Mouse (Mus musculus) neural tube, embryonic 12.5 days (tissue): ENCODE results near the gene Pdzd2. TPM values are rescaled to one million over a fixed set of nuclear protein-coding genes. Genes with fewer than 3 reads are reported as not detected.

Experiments
- ATAC-seq: fragments of 200-750 bp; cut with Nextera tagmentation; 2 replicates; pipeline ENCODE4 v1.8.0; 2017; ENCODE audit warnings: low read depth, mild to moderate bottlenecking, moderate TSS enrichment, moderate library complexity; ENCODE audit not compliant: low FRiP score
- H3K27ac ChIP-seq: fragments of 300-500 bp; sonication (generic); 2 replicates; pipeline ENCODE4 v1.5.1; 2016
- H3K27me3 ChIP-seq: fragments of 300-500 bp; sonication (generic); replicated peaks from 2 replicates; pipeline ENCODE4 v1.6.1; 2016; ENCODE audit warnings: mild to moderate bottlenecking
- H3K36me3 ChIP-seq: fragments of 300-500 bp; sonication (generic); 2 replicates; pipeline ENCODE4 v1.6.1; 2016; ENCODE audit warnings: mild to moderate bottlenecking
- H3K4me1 ChIP-seq: fragments of 300-500 bp; sonication (generic); 2 replicates; pipeline ENCODE4 v1.6.1; 2016
- H3K4me2 ChIP-seq: fragments of 300-500 bp; sonication (generic); replicated peaks from 2 replicates; pipeline ENCODE4 v1.6.1; 2016; ENCODE audit warnings: mild to moderate bottlenecking
- H3K4me3 ChIP-seq: fragments of 300-500 bp; sonication (generic); 2 replicates; pipeline ENCODE4 v1.5.1; 2016
- H3K9ac ChIP-seq: fragments of 300-500 bp; sonication (generic); 2 replicates; pipeline ENCODE4 v1.6.1; 2016; ENCODE audit warnings: mild to moderate bottlenecking
- H3K9me3 ChIP-seq: fragments of 300-500 bp; sonication (generic); 2 replicates; pipeline ENCODE4 v1.6.1; 2016; ENCODE audit warnings: mild to moderate bottlenecking
- WGBS: fragments of 180-500 bp; shearing (Covaris S2); methylation state at CpG from one replicate; pipeline ENCODE4 v1.1.7; 2016; 5-methylcytosine and 5-hydroxymethylcytosine counted together
- polyA plus RNA-seq: library from polyadenylated mRNA; unstranded; fragments of >200 nt; fragmentation: Nextera tagmentation; extraction: Ambion mirVana; gene quantifications from 2 replicates; pipeline ENCODE4 v1.2.1, GENCODE M21; 2016

The Pdzd2 gene
- polyA plus RNA-seq, 1 experiment from 2014 or later: 7.3 TPM

- Histone ChIP-seq H3K4me3 (no peak overlapping the region), H3K36me3 (no peaks in the 10 kb centered on the region), H3K4me1 (peaks cover 3% of the 10 kb centered on the region; the same call in 1 of the 2 replicates), H3K9ac (no peak overlapping the region), H3K9me3 (no peaks in the 10 kb centered on the region), H3K4me2 (no peak overlapping the region), H3K27ac (no peak overlapping the region), H3K27me3 (no peaks in the 10 kb centered on the region)
- no peak for ATAC-seq
- WGBS: 81% methylated on average over 7 of the region's 7 CpGs
These were observed 266.1 kb downstream of the Pdzd2 start for GRCm38 (mm10) chr15:12473596-12473995.

DNA sequence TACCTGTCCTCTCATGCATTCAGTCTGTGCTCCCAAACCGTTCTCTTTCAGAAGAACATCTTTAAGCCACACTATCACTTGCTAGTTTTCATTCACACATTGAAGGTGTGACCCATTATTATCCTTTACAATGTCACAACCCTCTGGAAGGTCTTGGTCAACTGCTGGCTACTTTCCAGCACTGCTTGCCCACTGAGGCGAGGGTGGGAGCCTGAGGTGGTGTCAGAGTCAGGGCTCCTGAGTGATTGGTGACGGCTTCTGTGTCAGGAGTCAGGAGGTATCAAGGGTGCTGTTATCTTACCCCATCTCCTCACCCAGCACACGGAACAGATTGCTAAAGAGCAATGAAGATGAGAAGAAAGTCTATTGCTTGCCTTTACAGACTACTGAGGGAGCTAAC lies 267.1 kb downstream of the Pdzd2 start:
- peaks cover 3% of the 10 kb centered on the region; the same call in 1 of the 2 replicates for H3K4me1 ChIP-seq
- H3K9ac ChIP-seq: no peak overlapping the region
- ATAC-seq: no peak
- no peak overlapping the region for H3K4me2 ChIP-seq
- no peaks in the 10 kb centered on the region for H3K36me3 ChIP-seq
- H3K27me3 ChIP-seq: no peaks in the 10 kb centered on the region
- H3K9me3 ChIP-seq: no peaks in the 10 kb centered on the region
- no peak overlapping the region for H3K4me3 ChIP-seq
- 86% methylated on average over 4 of the region's 4 CpGs for WGBS
- no peak overlapping the region for H3K27ac ChIP-seq

- peaks cover 3% of the 10 kb centered on the region; the same call in 1 of the 2 replicates for H3K4me1 ChIP-seq
- H3K36me3 ChIP-seq: no peaks in the 10 kb centered on the region
- ATAC-seq: no peak
- WGBS: 60% methylated on average over 15 of the region's 15 CpGs
- H3K27me3 ChIP-seq: no peaks in the 10 kb centered on the region
- no peak overlapping the region for H3K4me2 ChIP-seq
- no peak overlapping the region for H3K27ac ChIP-seq
- no peaks in the 10 kb centered on the region for H3K9me3 ChIP-seq
- no peak overlapping the region for H3K4me3 ChIP-seq
- H3K9ac ChIP-seq: no peak overlapping the region
These were observed 268.6 kb downstream of the Pdzd2 start for GRCm38 (mm10) chr15:12470900-12471838.

DNA sequence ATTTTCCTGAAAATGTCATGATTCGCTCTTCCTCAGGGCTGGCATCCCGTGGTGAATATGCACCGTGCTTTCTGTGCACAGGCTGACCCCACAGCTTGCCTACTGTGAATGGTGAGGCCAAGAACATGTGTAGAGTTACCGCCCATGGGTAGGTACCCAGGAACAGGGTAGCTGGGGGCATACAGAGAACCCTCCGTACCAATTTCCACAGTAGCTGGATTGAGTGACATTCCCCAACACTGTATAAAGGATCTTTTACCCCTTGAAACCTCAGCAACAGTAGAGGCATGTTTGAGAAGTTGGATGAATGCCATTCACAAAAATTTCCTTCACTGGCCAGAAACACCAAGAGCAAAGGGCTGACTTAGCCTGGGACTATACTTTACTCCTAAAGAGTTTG lies 271.1 kb downstream of the Pdzd2 start:
- no peak overlapping the region for H3K4me3 ChIP-seq
- no peaks in the 10 kb centered on the region for H3K27me3 ChIP-seq
- H3K9me3 ChIP-seq: no peaks in the 10 kb centered on the region
- WGBS: 88% methylated on average over 5 of the region's 5 CpGs
- H3K4me1 ChIP-seq: peaks cover 3% of the 10 kb centered on the region; the same call in 1 of the 2 replicates
- no peak overlapping the region for H3K27ac ChIP-seq
- no peak overlapping the region for H3K9ac ChIP-seq
- no peak overlapping the region for H3K4me2 ChIP-seq
- H3K36me3 ChIP-seq: no peaks in the 10 kb centered on the region
- ATAC-seq: no peak

DNA sequence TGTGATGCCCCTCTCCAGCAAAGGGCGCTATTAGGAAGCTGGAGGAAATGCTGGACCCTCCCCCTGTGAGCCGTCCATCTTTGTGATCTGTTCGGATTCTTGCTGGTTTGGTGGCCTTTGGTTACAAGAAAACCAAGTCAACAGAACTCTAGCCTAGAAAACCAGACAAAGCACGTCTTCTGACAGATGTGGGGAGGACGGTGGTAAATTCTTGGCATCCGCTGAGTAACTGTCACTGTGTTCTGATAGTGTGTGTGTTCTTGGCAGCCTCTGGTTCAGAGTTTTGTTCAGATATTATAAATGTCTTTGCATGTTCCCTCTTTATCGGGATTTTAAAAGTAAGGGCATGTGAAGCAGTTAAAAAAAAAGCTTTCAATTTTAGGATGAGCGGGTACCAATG lies 274.0 kb downstream of the Pdzd2 start:
- H3K27ac ChIP-seq: no peak overlapping the region
- H3K9ac ChIP-seq: no peak overlapping the region
- whole genome bisulfite sequencing: 88% methylated on average over 8 of the region's 8 CpGs
- H3K4me2 ChIP-seq: no peak overlapping the region
- H3K27me3 ChIP-seq: no peaks in the 10 kb centered on the region
- no peak overlapping the region for H3K4me3 ChIP-seq
- H3K36me3 ChIP-seq: no peaks in the 10 kb centered on the region
- no peaks in the 10 kb centered on the region for H3K9me3 ChIP-seq
- ATAC-seq: no peak
- peaks cover under 1% of the 10 kb centered on the region; the same call in 1 of the 2 replicates for H3K4me1 ChIP-seq

DNA sequence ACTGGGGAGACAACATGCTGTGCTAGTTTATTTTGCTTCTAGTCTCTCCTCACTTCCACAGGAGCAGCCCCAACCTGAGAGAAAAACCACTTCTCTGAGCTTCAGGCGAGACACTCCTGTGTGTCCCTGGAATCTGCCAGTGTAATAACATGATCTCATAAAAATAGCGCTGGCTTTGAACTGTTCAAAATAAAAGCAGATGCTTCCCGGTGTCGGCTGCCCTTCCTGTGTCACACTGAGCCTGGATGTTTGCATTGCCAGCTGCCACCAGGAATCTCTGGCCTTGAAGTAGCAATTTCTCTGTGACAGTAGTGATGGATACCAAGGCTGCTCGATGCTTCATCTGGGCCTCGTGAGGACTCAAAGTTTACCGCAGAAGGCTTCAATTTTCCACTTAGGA lies 282.9 kb downstream of the Pdzd2 start:
- H3K4me3 ChIP-seq: no peak overlapping the region
- H3K9me3 ChIP-seq: no peaks in the 10 kb centered on the region

DNA sequence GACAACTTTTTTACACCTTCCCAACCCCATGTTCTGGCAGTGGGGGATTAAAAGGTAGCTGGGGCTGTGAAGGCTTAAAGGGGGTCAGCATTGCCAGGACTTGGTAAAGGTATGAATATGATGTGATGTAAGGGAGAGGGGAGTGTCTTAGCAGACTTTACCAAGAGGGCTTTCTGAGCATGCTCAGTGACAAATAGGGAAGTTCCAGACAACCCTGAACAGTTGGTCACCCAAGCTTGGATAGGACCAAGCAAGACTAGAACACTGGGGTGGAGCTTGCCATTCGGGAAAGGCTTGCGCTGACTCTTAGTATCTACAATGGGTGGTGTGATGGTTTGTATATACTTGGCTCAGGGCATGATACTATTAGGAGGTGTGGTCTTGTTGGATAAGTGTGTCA lies 286.4 kb downstream of the Pdzd2 start:
- no peak overlapping the region for H3K4me2 ChIP-seq
- no peak overlapping the region for H3K27ac ChIP-seq
- no peak overlapping the region for H3K4me3 ChIP-seq
- peaks cover 4% of the 10 kb centered on the region; the same call in 1 of the 2 replicates for H3K4me1 ChIP-seq
- H3K9ac ChIP-seq: no peak overlapping the region
- no peaks in the 10 kb centered on the region for H3K9me3 ChIP-seq
- no peaks in the 10 kb centered on the region for H3K27me3 ChIP-seq
- H3K36me3 ChIP-seq: no peaks in the 10 kb centered on the region
- WGBS: 97% methylated on average over 2 of the region's 2 CpGs
- ATAC-seq: no peak

More for the DNA sequence above, 282.9 kb downstream of the Pdzd2 start:
- H3K4me1 ChIP-seq: peaks cover 4% of the 10 kb centered on the region; the same call in 1 of the 2 replicates
- no peak overlapping the region for H3K9ac ChIP-seq
- no peak overlapping the region for H3K27ac ChIP-seq
- WGBS: 54% methylated on average over 7 of the region's 7 CpGs
- H3K4me2 ChIP-seq: no peak overlapping the region
- no peak for ATAC-seq
- no peaks in the 10 kb centered on the region for H3K36me3 ChIP-seq
- H3K27me3 ChIP-seq: no peaks in the 10 kb centered on the region

DNA sequence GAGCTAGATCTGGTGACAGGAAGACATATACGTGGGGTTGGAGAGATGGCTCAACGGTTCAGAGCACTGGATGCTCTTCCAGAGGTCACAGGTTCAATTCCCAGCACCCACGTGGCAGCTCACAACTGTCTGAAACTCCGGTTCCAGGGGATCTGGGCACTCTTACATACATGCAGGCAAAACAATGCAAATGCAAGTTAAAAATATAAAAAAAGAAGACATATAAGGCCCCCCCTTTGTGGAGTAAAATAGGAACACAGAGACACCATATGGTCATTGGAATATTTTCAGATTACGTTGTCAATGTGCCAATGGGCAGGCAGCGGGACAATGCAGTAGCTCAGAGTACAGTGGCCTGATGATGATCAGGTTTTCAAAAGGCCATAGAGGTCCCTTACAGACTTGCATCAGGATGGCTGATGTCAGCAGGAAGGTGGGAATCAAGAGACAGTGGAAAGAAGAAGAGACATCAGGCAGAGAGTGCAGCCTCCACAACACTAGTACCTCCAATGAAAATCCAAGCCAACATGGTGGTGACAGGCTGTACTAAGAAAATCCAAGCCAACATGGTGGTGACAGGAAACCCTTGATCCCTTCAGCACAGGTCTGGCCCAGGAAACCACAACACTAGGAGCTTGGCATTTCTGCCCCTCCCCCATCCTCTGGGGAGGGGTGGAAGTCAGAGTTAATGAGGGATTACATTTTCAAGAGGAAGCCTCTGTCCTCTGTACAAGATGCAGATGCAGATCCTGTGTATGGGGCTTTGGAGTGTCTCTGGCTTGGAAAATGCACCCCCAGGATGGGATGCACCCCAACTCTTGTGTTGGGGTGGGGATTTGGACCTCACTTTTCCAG lies 287.4 kb downstream of the Pdzd2 start:
- H3K36me3 ChIP-seq: no peaks in the 10 kb centered on the region
- WGBS: 88% methylated on average over 6 of the region's 6 CpGs
- H3K4me2 ChIP-seq: no peak overlapping the region
- no peak for ATAC-seq
- no peak overlapping the region for H3K27ac ChIP-seq
- no peak overlapping the region for H3K4me3 ChIP-seq
- no peaks in the 10 kb centered on the region for H3K9me3 ChIP-seq
- peaks cover 4% of the 10 kb centered on the region; the same call in 1 of the 2 replicates for H3K4me1 ChIP-seq
- H3K27me3 ChIP-seq: no peaks in the 10 kb centered on the region
- H3K9ac ChIP-seq: no peak overlapping the region

DNA sequence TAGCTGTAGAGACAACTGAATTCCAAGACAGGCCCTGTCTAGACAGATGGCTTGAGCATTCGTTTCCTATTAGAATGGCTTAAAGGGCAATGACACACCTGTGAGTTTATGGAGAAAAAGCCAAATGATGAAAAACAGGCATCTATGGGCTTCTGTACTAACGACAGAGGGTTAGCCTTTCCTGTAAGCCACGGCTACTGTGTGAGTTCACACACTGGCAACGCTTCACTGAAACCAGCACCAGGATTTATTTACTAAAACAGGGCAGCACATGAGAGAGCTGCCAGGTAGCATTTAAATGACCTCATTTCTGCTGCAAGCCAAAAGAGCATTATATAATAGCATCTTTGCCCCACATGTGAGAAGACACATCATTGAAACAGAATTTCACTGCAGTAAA lies 288.3 kb downstream of the Pdzd2 start:
- no peaks in the 10 kb centered on the region for H3K27me3 ChIP-seq
- no peak overlapping the region for H3K4me2 ChIP-seq
- no peak overlapping the region for H3K27ac ChIP-seq
- H3K9me3 ChIP-seq: no peaks in the 10 kb centered on the region
- no peak for ATAC-seq
- 71% methylated on average over 4 of the region's 4 CpGs for WGBS
- H3K9ac ChIP-seq: no peak overlapping the region
- H3K4me3 ChIP-seq: no peak overlapping the region
- H3K36me3 ChIP-seq: no peaks in the 10 kb centered on the region
- H3K4me1 ChIP-seq: peaks cover 4% of the 10 kb centered on the region; the same call in 1 of the 2 replicates

DNA sequence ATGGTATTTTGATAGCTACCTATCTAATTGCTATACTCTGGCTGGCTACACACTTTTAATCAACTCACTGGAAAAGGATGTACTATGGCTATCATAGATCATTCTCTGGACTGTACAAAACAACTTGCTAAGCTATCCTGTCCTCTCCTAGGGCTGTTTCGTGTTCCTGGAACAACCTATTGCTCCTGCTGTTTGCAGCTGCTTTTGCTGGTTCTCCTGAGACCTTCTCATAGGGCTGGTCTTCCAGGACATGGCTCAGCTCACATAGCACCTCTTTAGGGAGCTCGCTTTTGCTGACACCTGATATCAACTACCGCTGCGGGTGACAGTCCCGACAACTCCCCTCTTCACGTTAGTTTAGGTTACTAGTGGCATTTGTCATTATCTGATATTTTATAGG lies 288.9 kb downstream of the Pdzd2 start:
- Histone ChIP-seq H3K36me3 (no peaks in the 10 kb centered on the region), H3K9ac (no peak overlapping the region), H3K27ac (no peak overlapping the region), H3K4me1 (peaks cover 4% of the 10 kb centered on the region; the same call in 1 of the 2 replicates), H3K4me3 (no peak overlapping the region), H3K4me2 (no peak overlapping the region), H3K27me3 (no peaks in the 10 kb centered on the region), H3K9me3 (no peaks in the 10 kb centered on the region)
- no peak for ATAC-seq
- 78% methylated on average over 6 of the region's 6 CpGs for WGBS

GRCm38 (mm10) chr15:12449321-12449720 lies 290.4 kb downstream of the Pdzd2 start:
- Histone ChIP-seq H3K27me3 (no peaks in the 10 kb centered on the region), H3K4me1 (peaks cover 4% of the 10 kb centered on the region; the same call in 1 of the 2 replicates), H3K4me2 (no peak overlapping the region), H3K4me3 (no peak overlapping the region), H3K9ac (no peak overlapping the region), H3K36me3 (no peaks in the 10 kb centered on the region), H3K9me3 (no peaks in the 10 kb centered on the region), H3K27ac (no peak overlapping the region)
- ATAC-seq: no peak
- 67% methylated on average over 2 of the region's 2 CpGs for WGBS

GRCm38 (mm10) chr15:12447021-12447434 lies 292.7 kb downstream of the Pdzd2 start:
- Histone ChIP-seq H3K9me3 (no peaks in the 10 kb centered on the region), H3K9ac (no peak overlapping the region), H3K27me3 (no peaks in the 10 kb centered on the region), H3K4me2 (no peak overlapping the region), H3K4me1 (no peaks in the 10 kb centered on the region), H3K27ac (no peak overlapping the region), H3K36me3 (no peaks in the 10 kb centered on the region), H3K4me3 (no peak overlapping the region)
- WGBS: 77% methylated on average over 10 of the region's 10 CpGs
- no peak for ATAC-seq
